Mouse (Mus musculus) heart, embryonic 14.5 days (tissue): ENCODE results near the gene Taco1. TPM values are rescaled to one million over a fixed set of nuclear protein-coding genes. Genes with fewer than 3 reads are reported as not detected.
A peak's percentile ranks its signal among the peaks of the same experiment; 100 is the strongest.
"Not testable (repeated sequence)": the region's sequence is repeated elsewhere in the genome, so short reads cannot be mapped to it uniquely, and the experiment has no call there.

Experiments used
- ATAC-seq: fragments of 200-750 bp; cut with Nextera tagmentation; 2 replicates; pipeline ENCODE4 v1.8.0; 2017; ENCODE audit warnings: low read depth, moderate TSS enrichment; ENCODE audit not compliant: insufficient number of reproducible peaks, insufficient read depth, low FRiP score
- H3K27ac ChIP-seq, 2 experiments: fragments of 200-500 bp in 1 of 2; fragments of 300-500 bp in 1 of 2; sonication (generic) in 1 of 2; replicated peaks in 1 of 2; 2 replicates each; pipeline ENCODE4 v1.5.1; 2012 to 2014; ENCODE audit warnings: low read depth in 2 of 2, low read length in 2 of 2, control low read depth in 1 of 2, mild to moderate bottlenecking in 1 of 2, mixed read lengths in 1 of 2; ENCODE audit not compliant: control insufficient read depth in 1 of 2, insufficient read depth in 1 of 2
- H3K27me3 ChIP-seq: fragments of 300-500 bp; sonication (generic); 2 replicates; pipeline ENCODE4 v1.6.1; 2014; ENCODE audit warnings: mild to moderate bottlenecking, low read length, control low read depth; ENCODE audit not compliant: control insufficient read depth, insufficient read depth
- H3K36me3 ChIP-seq: fragments of 300-500 bp; sonication (generic); 2 replicates; pipeline ENCODE4 v1.6.1; 2014; ENCODE audit warnings: mild to moderate bottlenecking, control low read depth, low read length, mixed read lengths; ENCODE audit not compliant: control insufficient read depth, insufficient read depth
- H3K4me1 ChIP-seq, 2 experiments: fragments of 200-500 bp in 1 of 2; fragments of 300-500 bp in 1 of 2; sonication (generic) in 1 of 2; 2 replicates each; pipeline ENCODE4 v1.6.1; 2012 to 2014; ENCODE audit warnings: low read length in 2 of 2, control low read depth in 1 of 2, mixed read lengths in 1 of 2; ENCODE audit not compliant: control insufficient read depth in 2 of 2, insufficient read depth in 2 of 2
- H3K4me2 ChIP-seq: fragments of 300-500 bp; sonication (generic); 2 replicates; pipeline ENCODE4 v1.6.1; 2014; ENCODE audit warnings: mild to moderate bottlenecking, low read length
- H3K4me3 ChIP-seq, 2 experiments: fragments of 200-500 bp in 1 of 2; fragments of 300-500 bp in 1 of 2; sonication (generic) in 1 of 2; 2 replicates each; pipeline ENCODE4 v1.5.1; 2012 to 2014; ENCODE audit warnings: low read length in 2 of 2, mild to moderate bottlenecking in 2 of 2, control low read depth in 1 of 2, low read depth in 1 of 2, moderate library complexity in 1 of 2; ENCODE audit not compliant: control insufficient read depth in 1 of 2, insufficient read depth in 1 of 2
- H3K9ac ChIP-seq: fragments of 300-500 bp; sonication (generic); 2 replicates; pipeline ENCODE4 v1.6.1; 2014; ENCODE audit warnings: mild to moderate bottlenecking, low read length
- H3K9me3 ChIP-seq: fragments of 300-500 bp; sonication (generic); 2 replicates; pipeline ENCODE4 v1.6.1; 2016; ENCODE audit warnings: low read length, control low read depth; ENCODE audit not compliant: control insufficient read depth
- WGBS: fragments of 180-500 bp; shearing (Covaris S2); extraction: QIAGEN DNeasy Blood & Tissue Kit; methylation state at CpG from one replicate; pipeline ENCODE4 v1.1.7; 2014; 5-methylcytosine and 5-hydroxymethylcytosine counted together
- polyA plus RNA-seq: library from polyadenylated mRNA; unstranded; fragments of >200 nt; fragmentation: Nextera tagmentation; extraction: Ambion mirVana; gene quantifications from 2 replicates; pipeline ENCODE4 v1.2.1, GENCODE M21; 2014

Gene Taco1
- polyA plus RNA-seq = 9.7 and 10.8 TPM in 2 replicates

GRCm38 (mm10) chr11:106065923-106066571, at the start of gene Taco1:
Gene Taco1 (plus strand): TSS chr11:106066061.
- Histone ChIP-seq H3K9ac (peak within 1 kb of the TSS; percentile 87), H3K4me1 (peaks cover 2 to 8% of the 10 kb centered on the region in 2 experiments; a peak in 2 of 4 replicates), H3K27me3 (no peaks in the 10 kb centered on the region), H3K4me3 (peak within 1 kb of the TSS; percentile 75 to 79), H3K36me3 (peaks cover 10% of the 10 kb centered on the region), H3K4me2 (peak within 1 kb of the TSS; percentile 90), H3K9me3 (no peaks in the 10 kb centered on the region), H3K27ac (peak within 1 kb of the TSS; percentile 88 to 95)
- under 1% methylated on average over 49 of the region's 49 CpGs for WGBS
- peak; percentile 95 for ATAC-seq

- Histone ChIP-seq H3K27ac (no peak overlapping the region), H3K4me1 (peaks cover 14 to 16% of the 10 kb centered on the region in 2 experiments; a peak in 3 of 4 replicates), H3K9ac (no peak overlapping the region), H3K9me3 (no peaks in the 10 kb centered on the region), H3K36me3 (no peaks in the 10 kb centered on the region), H3K4me3 (no peak overlapping the region), H3K27me3 (peaks cover 28% of the 10 kb centered on the region), H3K4me2 (no peak overlapping the region)
- ATAC-seq = no peak
- WGBS = 72% methylated on average over 5 of the region's 5 CpGs
Measured at GRCm38 (mm10) chr11:106016440-106016839, 49.4 kb upstream of the Taco1 start.

- Histone ChIP-seq H3K4me2 (peak overlapping the region; percentile 71), H3K4me3 (peak overlapping the region; percentile 21 to 32), H3K27ac (no peak overlapping the region), H3K9ac (peak overlapping the region; percentile 46; the same call in 1 of the 2 replicates), H3K36me3 (no peaks in the 10 kb centered on the region), H3K9me3 (no peaks in the 10 kb centered on the region), H3K4me1 (peaks cover 6 to 9% of the 10 kb centered on the region in 2 experiments; a peak in 3 of 4 replicates), H3K27me3 (peaks cover 23% of the 10 kb centered on the region)
- under 1% methylated on average over 50 of the region's 50 CpGs for WGBS
- ATAC-seq = no peak
Measured at GRCm38 (mm10) chr11:106020051-106020763, 45.7 kb upstream of the Taco1 start.

- H3K4me2 ChIP-seq = no peak overlapping the region
- no peak for ATAC-seq
- no peaks in the 10 kb centered on the region for H3K36me3 ChIP-seq
Measured at GRCm38 (mm10) chr11:106025774-106026173, 40.1 kb upstream of the Taco1 start.

GRCm38 (mm10) chr11:106026465-106027151, 39.3 kb upstream of the Taco1 start:
- no peak overlapping the region for H3K9ac ChIP-seq
- H3K36me3 ChIP-seq = no peaks in the 10 kb centered on the region
- H3K9me3 ChIP-seq = no peaks in the 10 kb centered on the region
- H3K4me2 ChIP-seq = no peak overlapping the region
- no peak overlapping the region for H3K4me3 ChIP-seq
- ATAC-seq = no peak
- 34% methylated on average over 10 of the region's 11 CpGs for WGBS
- no peaks in the 10 kb centered on the region for H3K4me1 ChIP-seq
- H3K27ac ChIP-seq = no peak overlapping the region
- H3K27me3 ChIP-seq = 0 out of 2 replicates have a peak, but pooled peaks cover 2% of the 10 kb centered on the region

More at GRCm38 (mm10) chr11:106025774-106026173, 40.1 kb upstream of the Taco1 start:
- WGBS = 45% methylated on average over 3 of the region's 3 CpGs
- Histone ChIP-seq H3K4me1 (no peaks in the 10 kb centered on the region), H3K9me3 (no peaks in the 10 kb centered on the region), H3K27me3 (peaks cover 10% of the 10 kb centered on the region), H3K9ac (no peak overlapping the region), H3K4me3 (no peak overlapping the region), H3K27ac (no peak overlapping the region)

GRCm38 (mm10) chr11:106027607-106028006, 38.3 kb upstream of the Taco1 start:
- 90% methylated on average over 5 of the region's 5 CpGs for WGBS
- Histone ChIP-seq H3K27ac (no peak overlapping the region), H3K36me3 (no peaks in the 10 kb centered on the region), H3K4me3 (no peak overlapping the region), H3K4me1 (no peaks in the 10 kb centered on the region), H3K9me3 (no peaks in the 10 kb centered on the region), H3K9ac (no peak overlapping the region), H3K4me2 (no peak overlapping the region), H3K27me3 (no peaks in the 10 kb centered on the region)
- no peak for ATAC-seq

- not testable (repeated sequence) for ATAC-seq, H3K9ac ChIP-seq, H3K4me2 ChIP-seq, H3K27ac ChIP-seq, H3K4me1 ChIP-seq, H3K9me3 ChIP-seq, H3K36me3 ChIP-seq, H3K27me3 ChIP-seq
- H3K4me3 ChIP-seq = peak overlapping the region; percentile 31 to 38
- WGBS = 23% methylated on average over 4 of the region's 25 CpGs
Measured at GRCm38 (mm10) chr11:106032074-106032473, 33.8 kb upstream of the Taco1 start.
